Mouse (Mus musculus) ovary, postnatal 10 days (tissue): ENCODE results near the gene Camk1g.

ENCODE experiments used
- DNase-seq: peaks from one replicate; pipeline ENCODE4 v3.0.0; 2022; ENCODE audit warnings: low spot score

Gene Camk1g

GRCm38 (mm10) chr1:193373906-193374413 lies 3.9 kb upstream of the Camk1g start:
- DNase-seq, result no peak

- no peak for DNase-seq
Observed at GRCm38 (mm10) chr1:193369091-193369490, 1.0 kb downstream of the Camk1g start.

GRCm38 (mm10) chr1:193368055-193368454 lies 2.0 kb downstream of the Camk1g start:
- DNase-seq, result no peak

- DNase-seq, result no peak
Observed at GRCm38 (mm10) chr1:193363801-193364231, 6.3 kb downstream of the Camk1g start.

GRCm38 (mm10) chr1:193362078-193362477 lies 8.0 kb downstream of the Camk1g start:
- DNase-seq, result no peak

GRCm38 (mm10) chr1:193361181-193361580 lies 8.9 kb downstream of the Camk1g start:
- DNase-seq, result no peak

- no peak for DNase-seq
Observed at GRCm38 (mm10) chr1:193359199-193359598, 10.9 kb downstream of the Camk1g start.

GRCm38 (mm10) chr1:193351583-193351982 lies 18.5 kb downstream of the Camk1g start:
- no peak for DNase-seq

GRCm38 (mm10) chr1:193350546-193350801 lies 19.6 kb downstream of the Camk1g start:
- no peak for DNase-seq

- DNase-seq, result no peak
Observed at GRCm38 (mm10) chr1:193349702-193350545, 20.2 kb downstream of the Camk1g start.

- no peak for DNase-seq
Observed at GRCm38 (mm10) chr1:193348261-193348962, 21.7 kb downstream of the Camk1g start.

GRCm38 (mm10) chr1:193346908-193347307 lies 23.2 kb downstream of the Camk1g start:
- DNase-seq, result no peak

- DNase-seq, result no peak
Observed at GRCm38 (mm10) chr1:193344976-193345375, 25.1 kb downstream of the Camk1g start.

- DNase-seq, result no peak
Observed at GRCm38 (mm10) chr1:193343853-193344252, 26.2 kb downstream of the Camk1g start.

GRCm38 (mm10) chr1:193342198-193342946 lies 27.7 kb downstream of the Camk1g start:
- DNase-seq, result no peak

GRCm38 (mm10) chr1:193338363-193338995 lies 31.6 kb downstream of the Camk1g start:
- DNase-seq, result no peak

- DNase-seq, result no peak
Observed at GRCm38 (mm10) chr1:193337787-193338310, 32.2 kb downstream of the Camk1g start.

GRCm38 (mm10) chr1:193337018-193337321 lies 33.1 kb downstream of the Camk1g start:
- no peak for DNase-seq

GRCm38 (mm10) chr1:193336122-193337017 lies 33.7 kb downstream of the Camk1g start:
- no peak for DNase-seq

- DNase-seq, result no peak
Observed at GRCm38 (mm10) chr1:193334546-193334945, 35.6 kb downstream of the Camk1g start.

GRCm38 (mm10) chr1:193333776-193334175 lies 36.3 kb downstream of the Camk1g start:
- no peak for DNase-seq
